Mouse (Mus musculus) liver, embryonic 14 days (tissue): Measurements from ENCODE around the gene Nova1. TPM values are rescaled to one million over a fixed set of nuclear protein-coding genes. Genes with fewer than 3 reads are reported as not detected.

Experiments
- polyA plus RNA-seq: library from polyadenylated mRNA; depleted of rRNA; stranded (reverse); fragments of >200 nt; gene quantifications from 2 replicates; pipeline ENCODE4 v1.2.3, GENCODE M21; 2012; rRNA removed

The Nova1 gene
- polyA plus RNA-seq = 0.10 and 0.11 TPM in 2 replicates

GRCm38 (mm10) chr12:46818856-46819347, at the start of gene Nova1:
Gene Nova1, minus strand, starts transcription at chr12:46818929.

